Mouse (Mus musculus) thymus, adult 2 months (tissue): ENCODE results near the gene Gbf1. TPM values are rescaled to one million over a fixed set of nuclear protein-coding genes. Genes with fewer than 3 reads are reported as not detected.

ENCODE experiments used
- DNase-seq: peaks from one replicate; pipeline ENCODE4 v3.0.0; 2021
- H3K27ac ChIP-seq: fragments of 200-500 bp; 2 replicates; pipeline ENCODE4 v1.5.1; 2012; ENCODE audit warnings: low read length, control low read depth; ENCODE audit not compliant: control insufficient read depth, insufficient read depth
- H3K27me3 ChIP-seq: fragments of 200-500 bp; 2 replicates; pipeline ENCODE4 v1.6.1; 2012; ENCODE audit warnings: mild to moderate bottlenecking, low read length, moderate library complexity, mixed read lengths; ENCODE audit not compliant: control insufficient read depth, insufficient read depth
- H3K36me3 ChIP-seq: fragments of 200-500 bp; 2 replicates; pipeline ENCODE4 v1.6.1; 2012; ENCODE audit warnings: mild to moderate bottlenecking, low read length, moderate library complexity; ENCODE audit not compliant: control insufficient read depth, insufficient read depth
- H3K4me1 ChIP-seq: fragments of 200-500 bp; replicated peaks from 2 replicates; pipeline ENCODE4 v1.6.1; 2012; ENCODE audit warnings: low read length; ENCODE audit not compliant: control insufficient read depth, insufficient read depth
- H3K4me3 ChIP-seq: fragments of 200-500 bp; 2 replicates; pipeline ENCODE4 v1.5.1; 2012; ENCODE audit warnings: mild to moderate bottlenecking, low read length, control low read depth, moderate library complexity; ENCODE audit not compliant: control insufficient read depth, insufficient read depth
- CTCF ChIP-seq: fragments of 200-500 bp; IDR thresholded peaks from 2 replicates; pipeline ENCODE4 v1.5.1; 2012; ENCODE audit warnings: mild to moderate bottlenecking, control low read depth, low read length, moderate library complexity, borderline replicate concordance; ENCODE audit not compliant: control insufficient read depth, poor library complexity, insufficient read depth; ENCODE audit errors: extremely low read depth
- POLR2A ChIP-seq: fragments of 200-500 bp; IDR thresholded peaks from 2 replicates; pipeline ENCODE4 v1.6.1; 2012; ENCODE audit warnings: mild to moderate bottlenecking, low read length, control low read depth, moderate library complexity; ENCODE audit not compliant: control insufficient read depth, poor library complexity, insufficient read depth; ENCODE audit errors: extremely low read depth
- WGBS: fragments of 180-500 bp; shearing (Covaris S2); methylation state at CpG from one replicate; pipeline ENCODE4 v1.1.7; 2018; 5-methylcytosine and 5-hydroxymethylcytosine counted together
- polyA plus RNA-seq: library from polyadenylated mRNA; depleted of rRNA; stranded (reverse); fragments of >200 nt; gene quantifications from 2 replicates; pipeline ENCODE4 v1.2.3, GENCODE M21; 2012

Gene Gbf1
- polyA plus RNA-seq, 1 experiment = 113 TPM

DNA sequence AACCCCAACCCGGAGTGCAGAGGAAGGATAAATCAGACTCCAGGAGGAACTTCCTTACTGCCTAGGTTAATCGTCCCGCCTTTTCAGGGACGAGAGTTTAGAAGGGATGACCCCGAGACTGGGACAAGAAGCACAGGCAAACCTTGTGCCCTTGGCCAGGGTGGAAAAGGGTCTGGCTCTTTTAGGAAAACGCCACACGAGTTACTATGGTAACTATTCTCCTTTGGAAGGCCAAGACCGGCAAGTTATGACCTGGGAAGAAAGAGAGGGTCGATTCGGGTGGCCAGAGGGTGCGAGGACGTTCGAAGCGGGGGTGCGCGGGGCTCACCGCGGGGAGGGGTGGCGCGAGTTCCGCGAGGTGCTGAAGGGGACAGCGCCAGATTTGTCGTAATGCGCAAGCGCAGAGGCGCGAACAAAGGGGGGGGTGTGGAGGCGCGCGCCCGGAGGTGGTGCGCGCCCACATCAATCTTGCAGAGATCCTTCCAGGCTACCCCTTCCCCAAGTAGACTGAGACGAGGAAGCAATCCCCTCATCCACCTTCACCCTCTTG, 174.5 kb downstream of the Gbf1 start, which contains the start of gene Psd:
TSS of gene Psd (minus strand) at position 401 of the 550 bp plus-strand sequence.
- DNase-seq = peak; percentile 40
- no peaks in the 10 kb centered on the region for H3K36me3 ChIP-seq
- no peak within 1 kb of the TSS for H3K27ac ChIP-seq
- no peaks in the 10 kb centered on the region; the same call in 1 of the 2 replicates for H3K27me3 ChIP-seq
- 2% methylated on average over 35 of the region's 35 CpGs for WGBS
- peaks cover 21% of the 10 kb centered on the region for H3K4me1 ChIP-seq
- peak within 1 kb of the TSS; percentile 77 for H3K4me3 ChIP-seq
- TF ChIP-seq POLR2A (no peak), CTCF (no peak)

DNA sequence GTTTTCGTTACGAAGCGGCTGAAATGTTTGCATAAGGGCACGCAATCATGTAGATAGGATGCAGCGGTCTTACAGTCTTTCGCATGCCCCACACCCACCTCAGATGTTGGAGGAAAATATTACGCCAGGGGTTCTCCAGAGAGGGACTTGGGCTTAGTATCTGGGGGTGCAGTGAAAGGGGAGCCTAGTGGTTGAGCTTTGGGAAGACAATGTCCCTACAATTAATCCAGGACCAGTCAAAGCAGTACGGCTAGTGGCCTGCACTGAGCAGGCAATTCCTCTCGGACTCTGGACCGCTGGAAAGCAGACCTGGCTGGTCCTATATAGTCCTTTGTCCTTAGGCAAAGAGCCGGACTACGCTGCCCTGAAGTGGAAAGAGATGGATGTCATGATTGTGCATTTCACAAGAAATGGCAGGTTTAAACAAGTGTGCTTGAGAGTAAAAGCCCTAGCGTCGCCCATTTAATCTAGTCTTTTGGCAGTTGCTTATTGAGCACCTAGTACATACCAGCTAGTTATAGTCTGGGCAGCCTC, 175.3 kb downstream of the Gbf1 start:
- Histone ChIP-seq H3K27me3 (no peaks in the 10 kb centered on the region; the same call in 1 of the 2 replicates), H3K36me3 (no peaks in the 10 kb centered on the region)

DNA sequence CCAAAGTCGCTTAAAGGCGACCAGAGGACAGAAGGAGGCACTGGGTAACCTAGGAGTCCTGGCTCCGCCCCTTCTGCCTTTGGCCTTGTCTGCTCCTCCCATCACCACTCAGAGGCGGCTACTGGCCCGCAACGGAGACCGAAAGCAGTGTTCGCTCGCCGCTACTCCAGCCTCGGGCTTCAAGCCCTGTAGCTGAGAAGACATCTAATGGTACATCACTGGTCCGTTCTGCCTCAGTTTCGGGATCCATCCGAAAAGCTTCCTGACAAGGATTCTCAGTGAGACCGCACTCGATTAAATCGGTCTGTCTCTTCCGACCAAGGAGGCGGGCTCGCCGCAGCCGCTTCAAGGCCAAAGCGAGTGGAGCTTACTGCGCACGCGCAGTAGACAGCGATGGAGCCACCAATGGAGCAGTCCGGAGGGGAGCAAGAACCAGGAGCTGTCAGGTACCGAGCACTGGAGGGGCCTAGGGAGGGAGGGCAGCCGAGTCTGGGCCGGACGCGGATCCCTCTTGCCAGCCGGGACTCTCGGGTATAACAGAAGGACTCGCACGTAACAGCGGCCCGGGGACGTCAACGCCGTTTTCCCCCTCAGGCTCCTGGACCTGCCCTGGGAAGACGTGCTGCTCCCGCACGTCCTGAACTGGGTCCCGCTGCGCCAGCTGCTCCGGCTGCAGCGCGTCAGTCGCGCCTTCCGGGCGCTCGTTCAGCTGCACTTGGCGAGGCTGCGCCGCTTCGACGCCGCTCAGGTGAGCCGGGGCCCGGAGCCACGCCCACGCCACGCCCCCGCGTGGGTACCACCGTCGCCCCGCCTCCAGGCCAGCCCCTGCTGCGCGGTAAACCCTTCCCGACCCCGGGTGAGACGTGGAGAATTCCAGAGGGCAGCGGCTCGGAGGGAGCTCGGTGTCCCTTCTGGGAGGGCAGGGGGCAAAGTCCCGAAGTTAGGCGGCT, 176.0 kb downstream of the Gbf1 start, which contains the start of gene Fbxl15:
TSS of gene Fbxl15 (plus strand) at position 104 of the 950 bp plus-strand sequence.
- Histone ChIP-seq H3K36me3 (no peaks in the 10 kb centered on the region), H3K4me1 (peaks cover 21% of the 10 kb centered on the region), H3K4me3 (peak within 1 kb of the TSS; percentile 77), H3K27ac (no peak within 1 kb of the TSS), H3K27me3 (no peaks in the 10 kb centered on the region; the same call in 1 of the 2 replicates)
- TF ChIP-seq CTCF (peak; percentile 56; the same call in 1 of the 2 replicates), POLR2A (peak; percentile 68)
- peak; percentile 83 for DNase-seq
- under 1% methylated on average over 81 of the region's 81 CpGs for WGBS

More for the DNA sequence above, 175.3 kb downstream of the Gbf1 start:
- Histone ChIP-seq H3K4me1 (peaks cover 21% of the 10 kb centered on the region), H3K27ac (no peak overlapping the region), H3K4me3 (peak overlapping the region; percentile 77)
- DNase-seq = no peak
- TF ChIP-seq POLR2A (no peak), CTCF (no peak)
- 39% methylated on average over 14 of the region's 14 CpGs for WGBS

DNA sequence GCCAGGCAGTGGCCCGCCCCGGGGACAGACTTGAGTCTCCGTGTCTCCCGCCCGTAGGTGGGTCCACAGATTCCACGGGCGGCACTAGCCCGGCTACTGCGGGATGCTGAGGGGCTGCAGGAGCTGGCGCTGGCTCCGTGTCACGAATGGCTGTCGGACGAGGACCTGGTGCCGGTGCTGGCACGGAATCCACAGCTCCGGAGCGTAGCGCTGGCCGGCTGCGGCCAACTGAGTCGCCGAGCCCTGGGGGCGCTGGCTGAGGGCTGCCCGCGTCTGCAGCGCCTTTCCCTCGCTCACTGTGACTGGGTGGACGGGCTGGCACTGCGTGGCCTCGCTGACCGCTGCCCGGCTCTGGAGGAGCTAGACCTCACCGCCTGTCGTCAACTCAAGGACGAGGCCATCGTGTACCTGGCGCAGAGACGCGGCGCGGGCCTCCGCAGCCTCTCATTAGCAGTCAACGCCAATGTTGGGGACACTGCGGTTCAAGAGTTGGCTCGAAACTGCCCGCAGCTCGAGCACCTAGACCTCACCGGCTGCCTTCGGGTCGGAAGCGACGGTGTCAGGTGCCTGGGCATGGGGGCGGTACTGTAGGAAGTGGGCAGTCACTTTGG, 176.8 kb downstream of the Gbf1 start:
- TF ChIP-seq POLR2A (no peak), CTCF (no peak)
- H3K27ac ChIP-seq = no peak overlapping the region

DNA sequence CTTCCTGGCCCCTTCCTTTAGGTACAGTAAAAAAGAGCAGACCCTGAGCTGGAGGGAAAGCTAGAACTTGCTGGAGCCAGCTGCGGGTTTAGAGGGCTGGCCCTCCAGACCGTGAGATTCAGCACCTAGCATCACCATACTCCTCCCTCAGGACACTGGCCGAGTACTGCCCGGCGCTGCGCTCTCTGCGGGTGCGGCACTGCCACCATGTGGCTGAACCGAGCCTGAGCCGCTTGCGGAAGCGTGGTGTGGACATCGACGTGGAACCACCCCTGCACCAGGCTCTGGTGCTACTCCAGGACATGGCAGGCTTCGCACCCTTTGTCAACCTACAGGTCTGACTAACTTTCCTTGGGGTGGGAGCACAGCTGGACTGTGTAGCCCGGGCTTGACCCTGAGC, 177.6 kb downstream of the Gbf1 start:
- no peak overlapping the region for H3K4me3 ChIP-seq
- 18% methylated on average over 16 of the region's 16 CpGs for WGBS
- no peaks in the 10 kb centered on the region; the same call in 1 of the 2 replicates for H3K27me3 ChIP-seq
- peak; percentile 52 for DNase-seq
- H3K36me3 ChIP-seq = no peaks in the 10 kb centered on the region
- TF ChIP-seq POLR2A (no peak), CTCF (peak; percentile 78; the same call in 1 of the 2 replicates)
- H3K4me1 ChIP-seq = peaks cover 21% of the 10 kb centered on the region
- H3K27ac ChIP-seq = no peak overlapping the region

More for the DNA sequence above, 176.8 kb downstream of the Gbf1 start:
- no peaks in the 10 kb centered on the region for H3K36me3 ChIP-seq
- H3K27me3 ChIP-seq = no peaks in the 10 kb centered on the region; the same call in 1 of the 2 replicates
- H3K4me1 ChIP-seq = peaks cover 21% of the 10 kb centered on the region
- WGBS = 2% methylated on average over 54 of the region's 54 CpGs
- DNase-seq = no peak
- H3K4me3 ChIP-seq = peak overlapping the region; percentile 77

DNA sequence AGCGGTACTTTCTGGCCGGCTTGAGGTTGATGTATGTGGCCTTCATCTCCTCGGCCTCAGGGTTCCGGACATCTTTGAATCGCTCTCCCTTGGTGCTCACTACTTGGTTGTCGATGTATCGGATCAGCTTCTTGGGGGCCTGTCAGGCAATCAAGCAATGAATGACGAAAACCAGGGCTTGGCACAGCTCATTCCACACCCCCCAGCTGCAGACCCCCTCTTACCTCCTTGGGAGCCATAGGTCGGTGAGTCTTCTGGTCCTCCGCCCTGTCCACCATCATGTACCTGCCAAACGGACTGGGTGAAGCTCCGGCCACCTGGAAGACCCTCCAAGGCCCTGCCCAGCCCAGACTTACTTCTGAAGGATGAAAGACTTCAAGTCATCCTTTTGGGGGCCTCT, 178.4 kb downstream of the Gbf1 start:
- Histone ChIP-seq H3K4me3 (no peak overlapping the region), H3K4me1 (peaks cover 21% of the 10 kb centered on the region), H3K27ac (no peak overlapping the region), H3K27me3 (no peaks in the 10 kb centered on the region; the same call in 1 of the 2 replicates), H3K36me3 (no peaks in the 10 kb centered on the region)
- WGBS = 98% methylated on average over 12 of the region's 12 CpGs
- no peak for DNase-seq
- TF ChIP-seq POLR2A (no peak), CTCF (no peak)
